Mouse (Mus musculus) neural tube, embryonic 13.5 days (tissue): ENCODE data around the gene Mmp14. TPM values are rescaled to one million over a fixed set of nuclear protein-coding genes. Genes with fewer than 3 reads are reported as not detected.
A peak's percentile ranks its signal among the peaks of the same experiment; 100 is the strongest.

Source experiments
- ATAC-seq: fragments of 200-750 bp; cut with Nextera tagmentation; 2 replicates; pipeline ENCODE4 v1.8.0; 2017; ENCODE audit warnings: low read depth, mild to moderate bottlenecking, moderate TSS enrichment, moderate library complexity
- H3K27ac ChIP-seq: fragments of 300-500 bp; sonication (generic); replicated peaks from 2 replicates; pipeline ENCODE4 v1.5.1; 2015; ENCODE audit warnings: moderate library complexity, mild to moderate bottlenecking, inconsistent platforms
- H3K27me3 ChIP-seq: fragments of 300-500 bp; sonication (generic); 2 replicates; pipeline ENCODE4 v1.6.1; 2015; ENCODE audit warnings: mild to moderate bottlenecking, inconsistent platforms
- H3K36me3 ChIP-seq: fragments of 300-500 bp; sonication (generic); 2 replicates; pipeline ENCODE4 v1.6.1; 2015; ENCODE audit warnings: mild to moderate bottlenecking, inconsistent platforms
- H3K4me1 ChIP-seq: fragments of 300-500 bp; sonication (generic); replicated peaks from 2 replicates; pipeline ENCODE4 v1.6.1; 2015; ENCODE audit warnings: inconsistent platforms
- H3K4me2 ChIP-seq: fragments of 300-500 bp; sonication (generic); 2 replicates; pipeline ENCODE4 v1.6.1; 2015; ENCODE audit warnings: inconsistent platforms, mild to moderate bottlenecking, moderate library complexity
- H3K4me3 ChIP-seq: fragments of 300-500 bp; sonication (generic); 2 replicates; pipeline ENCODE4 v1.5.1; 2015; ENCODE audit warnings: mild to moderate bottlenecking, inconsistent platforms
- H3K9ac ChIP-seq: fragments of 300-500 bp; sonication (generic); 2 replicates; pipeline ENCODE4 v1.6.1; 2015; ENCODE audit warnings: moderate library complexity, mild to moderate bottlenecking, inconsistent platforms
- H3K9me3 ChIP-seq: fragments of 300-500 bp; sonication (generic); 2 replicates; pipeline ENCODE4 v1.6.1; 2016; ENCODE audit warnings: inconsistent platforms
- WGBS: fragments of 180-500 bp; shearing (Covaris S2); methylation state at CpG from one replicate; pipeline ENCODE4 v1.1.7; 2015; 5-methylcytosine and 5-hydroxymethylcytosine counted together
- polyA plus RNA-seq: library from polyadenylated mRNA; unstranded; fragments of >200 nt; fragmentation: Nextera tagmentation; extraction: Ambion mirVana; gene quantifications from 2 replicates; pipeline ENCODE4 v1.2.1, GENCODE M21; 2015

Gene Mmp14
- polyA plus RNA-seq, 1 experiment from 2014 or later = 52.7 TPM

DNA sequence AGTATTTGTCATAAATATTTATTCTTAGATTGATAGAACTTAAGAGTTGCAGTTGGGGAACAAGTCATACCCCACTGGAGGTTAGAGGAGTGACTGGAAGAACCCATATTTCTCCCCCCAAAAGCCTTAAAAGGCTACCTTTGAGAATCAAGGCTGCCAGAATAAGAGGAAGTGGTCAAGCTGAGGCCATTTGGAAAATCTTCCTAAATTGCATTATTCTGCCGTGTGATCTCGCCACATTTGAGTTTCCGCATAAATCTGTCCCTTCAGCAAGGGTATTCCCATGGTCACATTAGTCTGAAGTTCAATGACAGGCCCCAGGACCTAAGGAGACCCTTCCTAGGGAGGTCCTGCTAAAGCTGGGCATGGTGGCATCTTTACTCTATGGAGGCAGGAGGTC, 11.1 kb downstream of the Mmp14 start:
- Histone ChIP-seq H3K4me3 (no peak overlapping the region), H3K4me2 (no peak overlapping the region), H3K27ac (no peak overlapping the region), H3K9me3 (no peaks in the 10 kb centered on the region), H3K36me3 (peaks cover 26% of the 10 kb centered on the region), H3K9ac (no peak overlapping the region), H3K4me1 (peaks cover 12% of the 10 kb centered on the region), H3K27me3 (no peaks in the 10 kb centered on the region)
- no peak for ATAC-seq
- 87% methylated on average over 3 of the region's 3 CpGs for WGBS

DNA sequence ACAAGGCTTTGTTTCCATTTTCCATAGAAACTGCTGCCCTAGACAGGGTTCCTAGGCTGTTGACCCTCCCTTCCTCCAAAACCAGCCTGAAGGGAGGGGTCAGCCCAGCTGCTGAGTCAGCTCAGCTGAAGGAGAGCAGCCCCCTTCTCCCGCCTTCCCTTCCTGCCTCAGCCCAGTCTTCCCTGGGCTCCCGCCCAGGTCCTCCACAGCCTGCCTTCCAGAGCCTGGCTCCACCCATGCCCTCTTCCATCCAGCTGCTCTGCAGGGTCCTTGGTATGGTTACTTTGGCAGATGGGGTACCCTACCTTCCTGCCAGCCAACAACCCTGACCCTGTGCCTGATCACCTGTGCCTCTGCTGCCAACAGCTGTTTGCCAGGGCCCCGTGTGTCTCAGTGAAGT, 11.8 kb downstream of the Mmp14 start:
- Histone ChIP-seq H3K36me3 (peaks cover 26% of the 10 kb centered on the region), H3K4me3 (no peak overlapping the region), H3K4me2 (no peak overlapping the region), H3K27me3 (no peaks in the 10 kb centered on the region), H3K9ac (no peak overlapping the region), H3K9me3 (no peaks in the 10 kb centered on the region), H3K4me1 (peaks cover 12% of the 10 kb centered on the region), H3K27ac (no peak overlapping the region; the same call in 1 of the 2 replicates)
- 0 out of 2 replicates have a peak, but pooled peaks have one; percentile 25 for ATAC-seq
- 37% methylated on average over 3 of the region's 3 CpGs for WGBS

DNA sequence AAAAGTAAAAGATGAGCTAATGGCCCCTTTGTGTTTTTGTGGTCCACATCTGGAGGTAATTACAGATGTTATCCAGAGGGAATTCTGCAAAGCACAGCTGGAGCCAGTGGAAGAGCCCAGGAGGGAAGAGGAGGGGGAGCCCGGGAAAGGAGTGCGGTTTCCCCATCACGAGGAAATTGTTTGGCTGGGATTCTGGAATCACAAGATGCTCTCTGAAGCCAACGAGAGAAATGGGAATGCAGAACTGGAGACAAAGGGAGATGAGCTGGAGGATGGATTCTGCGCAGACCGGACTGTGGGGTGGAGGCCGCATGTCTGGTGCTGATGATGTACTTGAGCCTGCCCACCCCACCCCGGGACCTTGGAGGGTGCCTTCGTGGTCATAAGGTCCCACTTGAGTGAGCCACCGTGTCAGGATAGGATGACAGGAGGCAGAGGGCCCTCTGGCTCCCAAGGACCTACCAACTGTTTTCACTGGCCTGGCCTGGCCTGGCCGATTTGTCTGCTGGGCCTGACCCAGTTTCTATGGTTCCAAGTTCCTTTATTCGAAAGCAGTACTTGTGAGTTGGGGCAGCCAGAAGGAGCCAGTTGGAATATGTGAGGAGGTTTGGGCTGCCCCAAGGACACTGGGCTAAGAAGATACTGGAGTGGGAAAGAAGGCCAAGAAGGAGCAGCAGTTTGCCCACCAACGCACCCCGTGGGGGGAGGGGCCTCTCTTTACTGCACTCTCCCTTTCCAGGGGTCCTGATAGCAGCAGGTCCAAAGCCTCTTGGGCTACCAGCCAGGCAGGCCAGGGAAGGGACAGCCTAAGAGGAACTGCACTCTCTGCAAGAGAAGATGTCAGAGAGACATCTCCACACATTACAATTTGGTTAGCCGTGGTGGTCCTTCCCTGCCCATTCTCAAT, 12.6 kb downstream of the Mmp14 start:
- H3K27me3 ChIP-seq = no peaks in the 10 kb centered on the region
- peaks cover 12% of the 10 kb centered on the region for H3K4me1 ChIP-seq
- 0 out of 2 replicates have a peak, but pooled peaks have one; percentile 36 for ATAC-seq
- H3K9ac ChIP-seq = no peak overlapping the region
- no peaks in the 10 kb centered on the region for H3K9me3 ChIP-seq
- H3K27ac ChIP-seq = no peak overlapping the region
- peaks cover 19% of the 10 kb centered on the region for H3K36me3 ChIP-seq
- no peak overlapping the region for H3K4me2 ChIP-seq
- H3K4me3 ChIP-seq = no peak overlapping the region
- WGBS = 58% methylated on average over 15 of the region's 15 CpGs

GRCm38 (mm10) chr14:54445476-54445875, 14.1 kb downstream of the Mmp14 start:
- Histone ChIP-seq H3K36me3 (peaks cover 4% of the 10 kb centered on the region; the same call in 1 of the 2 replicates), H3K9ac (no peak overlapping the region), H3K4me3 (no peak overlapping the region), H3K4me2 (no peak overlapping the region), H3K27ac (no peak overlapping the region), H3K4me1 (peaks cover 12% of the 10 kb centered on the region), H3K27me3 (no peaks in the 10 kb centered on the region), H3K9me3 (no peaks in the 10 kb centered on the region)
- WGBS = 67% methylated on average over 3 of the region's 3 CpGs
- ATAC-seq = no peak

- no peak overlapping the region for H3K27ac ChIP-seq
- H3K9ac ChIP-seq = no peak overlapping the region
- no peaks in the 10 kb centered on the region for H3K9me3 ChIP-seq
- WGBS = 87% methylated on average over 9 of the region's 9 CpGs
- H3K4me2 ChIP-seq = no peak overlapping the region
- no peak overlapping the region for H3K4me3 ChIP-seq
- H3K36me3 ChIP-seq = no peaks in the 10 kb centered on the region
- no peaks in the 10 kb centered on the region for H3K4me1 ChIP-seq
- no peak for ATAC-seq
- H3K27me3 ChIP-seq = no peaks in the 10 kb centered on the region
These were observed 22.2 kb downstream of the Mmp14 start for GRCm38 (mm10) chr14:54453566-54453965.

DNA sequence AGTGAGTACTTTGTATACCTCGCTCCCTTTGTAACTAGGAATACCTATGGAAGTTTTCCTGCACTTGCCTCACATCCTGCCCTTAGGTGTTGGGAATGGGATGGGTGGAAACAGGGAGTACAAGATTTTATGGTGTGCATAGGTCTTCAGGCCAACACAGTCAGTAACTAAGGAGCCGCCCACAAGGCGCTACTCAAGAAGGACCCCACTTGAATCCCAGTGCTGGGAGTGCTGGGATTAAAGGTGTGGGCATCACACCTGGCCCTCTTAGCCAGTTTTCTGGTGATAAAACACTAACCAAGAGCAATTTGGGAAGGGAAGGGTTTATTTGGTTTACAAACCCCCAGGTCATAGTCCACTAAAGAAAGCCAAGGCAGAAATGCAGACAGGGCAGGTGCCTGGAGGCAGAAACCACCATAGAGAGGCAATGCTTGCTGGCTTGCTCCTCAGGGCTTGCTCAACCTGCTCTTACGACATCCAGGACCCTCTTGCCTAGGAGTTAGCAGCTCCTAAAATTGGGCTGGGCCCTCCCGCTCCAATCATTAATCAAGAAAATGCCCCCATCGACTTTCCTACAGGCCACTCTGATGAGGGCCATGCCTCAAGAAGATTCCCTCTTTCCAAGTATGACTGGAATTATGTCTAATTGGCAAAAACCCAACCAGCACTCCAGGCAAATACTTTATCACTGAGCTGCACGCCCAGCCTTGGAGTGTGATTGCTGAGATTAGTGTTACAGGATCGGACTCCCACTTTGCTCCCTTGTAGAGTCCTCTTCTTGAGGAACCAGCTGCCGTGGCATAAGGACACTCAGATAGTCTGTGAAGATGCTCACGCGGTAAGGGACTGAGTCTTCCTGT, 23.5 kb downstream of the Mmp14 start:
- Histone ChIP-seq H3K36me3 (no peaks in the 10 kb centered on the region), H3K4me3 (no peak overlapping the region), H3K4me1 (no peaks in the 10 kb centered on the region), H3K27me3 (no peaks in the 10 kb centered on the region), H3K9me3 (no peaks in the 10 kb centered on the region), H3K27ac (no peak overlapping the region), H3K9ac (no peak overlapping the region), H3K4me2 (no peak overlapping the region)
- ATAC-seq = no peak
- WGBS = 90% methylated on average over 11 of the region's 11 CpGs

DNA sequence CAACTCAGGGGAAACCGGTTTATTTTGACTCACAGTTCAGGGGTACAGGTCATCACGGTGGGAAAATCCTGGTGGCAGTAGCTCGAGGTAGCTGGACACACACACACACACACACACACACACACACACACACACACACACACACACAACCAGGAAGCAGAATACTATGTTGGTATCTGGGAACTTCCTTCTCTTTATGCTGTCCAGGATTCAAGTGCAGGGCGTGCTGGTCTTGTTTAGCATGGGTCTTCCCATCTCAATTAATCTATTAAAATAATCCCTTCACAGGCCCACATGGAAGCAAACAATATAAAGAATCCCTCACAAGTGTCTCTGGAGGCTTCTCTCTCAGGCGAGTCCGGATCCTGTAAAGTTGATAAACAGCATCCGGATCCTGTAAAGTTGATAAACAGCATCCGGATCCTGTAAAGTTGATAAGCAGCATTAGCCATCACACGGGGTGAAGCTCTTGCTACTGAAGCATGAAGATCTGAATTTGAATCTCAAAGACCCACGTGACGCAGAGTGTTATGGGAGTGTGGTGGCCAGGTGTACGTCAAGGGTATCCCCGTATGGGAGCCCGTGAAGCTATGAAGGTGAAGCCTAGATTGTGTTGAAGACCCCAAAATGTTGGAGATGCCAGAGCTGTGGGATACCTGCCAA, 26.6 kb downstream of the Mmp14 start:
- Histone ChIP-seq H3K9me3 (no peaks in the 10 kb centered on the region), H3K4me2 (no peak overlapping the region), H3K36me3 (no peaks in the 10 kb centered on the region), H3K4me3 (no peak overlapping the region), H3K4me1 (no peaks in the 10 kb centered on the region), H3K9ac (no peak overlapping the region), H3K27ac (no peak overlapping the region), H3K27me3 (no peaks in the 10 kb centered on the region)
- 88% methylated on average over 14 of the region's 14 CpGs for WGBS
- ATAC-seq = no peak

DNA sequence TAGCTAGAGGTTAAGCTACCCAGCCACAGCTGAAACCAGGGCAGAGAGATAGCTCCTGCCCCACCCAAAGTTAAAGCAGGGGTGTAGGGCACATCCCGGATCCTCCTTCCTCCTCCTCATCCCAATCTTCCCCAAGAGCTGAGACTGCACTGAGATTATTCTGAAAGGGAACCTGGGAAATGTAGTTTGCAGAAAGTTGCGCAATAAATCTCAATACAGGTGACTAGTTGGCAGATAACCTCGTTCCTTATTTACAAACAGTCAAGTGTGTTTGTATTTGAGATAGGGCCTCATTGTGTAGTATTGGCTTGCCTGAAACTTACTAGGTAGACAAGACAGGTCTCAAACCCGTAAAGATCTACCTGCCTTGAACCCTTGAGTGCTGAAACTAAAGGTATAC, 30.7 kb downstream of the Mmp14 start:
- no peaks in the 10 kb centered on the region for H3K9me3 ChIP-seq
- WGBS = 82% methylated on average over 4 of the region's 4 CpGs
- H3K27me3 ChIP-seq = no peaks in the 10 kb centered on the region
- H3K4me3 ChIP-seq = no peak overlapping the region
- H3K36me3 ChIP-seq = 0 out of 2 replicates have a peak, but pooled peaks cover 3% of the 10 kb centered on the region
- H3K4me1 ChIP-seq = peaks cover 16% of the 10 kb centered on the region
- no peak overlapping the region for H3K9ac ChIP-seq
- H3K4me2 ChIP-seq = no peak overlapping the region
- ATAC-seq = no peak
- H3K27ac ChIP-seq = no peak overlapping the region

GRCm38 (mm10) chr14:54463108-54463958, 31.9 kb downstream of the Mmp14 start:
- peaks cover 15% of the 10 kb centered on the region for H3K36me3 ChIP-seq
- 15% methylated on average over 12 of the region's 12 CpGs for WGBS
- peak overlapping the region; percentile 84 for H3K9ac ChIP-seq
- peak overlapping the region; percentile 71 for H3K27ac ChIP-seq
- peaks cover 16% of the 10 kb centered on the region for H3K4me1 ChIP-seq
- no peaks in the 10 kb centered on the region for H3K27me3 ChIP-seq
- H3K9me3 ChIP-seq = no peaks in the 10 kb centered on the region
- H3K4me3 ChIP-seq = peak overlapping the region; percentile 80
- peak; percentile 32 for ATAC-seq
- peak overlapping the region; percentile 87 for H3K4me2 ChIP-seq

GRCm38 (mm10) chr14:54463959-54464292, 32.5 kb downstream of the Mmp14 start, which contains the start of gene Lrp10:
TSS of gene Lrp10 (plus strand) at chr14:54464137.
- peaks cover 21% of the 10 kb centered on the region for H3K36me3 ChIP-seq
- H3K9ac ChIP-seq = peak within 1 kb of the TSS; percentile 84
- H3K27me3 ChIP-seq = no peaks in the 10 kb centered on the region
- ATAC-seq = peak; percentile 91
- WGBS = under 1% methylated on average over 35 of the region's 35 CpGs
- peaks cover 16% of the 10 kb centered on the region for H3K4me1 ChIP-seq
- peak within 1 kb of the TSS; percentile 80 for H3K4me3 ChIP-seq
- H3K9me3 ChIP-seq = no peaks in the 10 kb centered on the region
- H3K4me2 ChIP-seq = peak within 1 kb of the TSS; percentile 87
- peak within 1 kb of the TSS; percentile 71 for H3K27ac ChIP-seq
